Mouse (Mus musculus) midbrain, embryonic 13.5 days (tissue): ENCODE measurements at regions not wholly inside any gene's neighbourhood (a gene's known extent, or its start where the extent isn't known, plus 50 kb on each side); places are given as distances from the start of the nearest gene placed in this dataset.

Experiments
- ATAC-seq: fragments of 200-750 bp; cut with Nextera tagmentation; 2 replicates; pipeline ENCODE4 v1.8.0; 2017; ENCODE audit warnings: mild to moderate bottlenecking, moderate TSS enrichment, moderate library complexity
- H3K27ac ChIP-seq: fragments of 300-500 bp; sonication (generic); 2 replicates; pipeline ENCODE4 v1.5.1; 2015; ENCODE audit warnings: inconsistent platforms, mild to moderate bottlenecking, moderate library complexity
- H3K27me3 ChIP-seq: fragments of 300-500 bp; sonication (generic); 2 replicates; pipeline ENCODE4 v1.6.1; 2015; ENCODE audit warnings: mild to moderate bottlenecking, inconsistent platforms
- H3K36me3 ChIP-seq: fragments of 300-500 bp; sonication (generic); 2 replicates; pipeline ENCODE4 v1.6.1; 2015; ENCODE audit warnings: mild to moderate bottlenecking, inconsistent platforms
- H3K4me1 ChIP-seq: fragments of 300-500 bp; sonication (generic); replicated peaks from 2 replicates; pipeline ENCODE4 v1.6.1; 2015; ENCODE audit warnings: inconsistent platforms
- H3K4me2 ChIP-seq: fragments of 300-500 bp; sonication (generic); replicated peaks from 2 replicates; pipeline ENCODE4 v1.6.1; 2015; ENCODE audit warnings: moderate library complexity, mild to moderate bottlenecking, inconsistent platforms
- H3K4me3 ChIP-seq: fragments of 300-500 bp; sonication (generic); replicated peaks from 2 replicates; pipeline ENCODE4 v1.5.1; 2015; ENCODE audit warnings: mild to moderate bottlenecking, inconsistent platforms
- H3K9ac ChIP-seq: fragments of 300-500 bp; sonication (generic); replicated peaks from 2 replicates; pipeline ENCODE4 v1.6.1; 2015; ENCODE audit warnings: mild to moderate bottlenecking, inconsistent platforms
- H3K9me3 ChIP-seq: fragments of 300-500 bp; sonication (generic); 2 replicates; pipeline ENCODE4 v1.6.1; 2016; ENCODE audit warnings: mild to moderate bottlenecking, inconsistent platforms
- WGBS: fragments of 180-500 bp; shearing (Covaris S2); methylation state at CpG from one replicate; pipeline ENCODE4 v1.1.7; 2015; 5-methylcytosine and 5-hydroxymethylcytosine counted together

- no peak for ATAC-seq
- WGBS, result 66% methylated on average over 4 of the region's 4 CpGs
These were observed 61.6 kb upstream of the Runx3 start for GRCm38 (mm10) chr4:135058895-135059294.

GRCm38 (mm10) chr4:135061030-135061743 lies 59.3 kb upstream of the Runx3 start:
- 67% methylated on average over 4 of the region's 4 CpGs for WGBS
- Histone ChIP-seq H3K36me3 (no peaks in the 10 kb centered on the region), H3K4me1 (no peaks in the 10 kb centered on the region), H3K27ac (no peak overlapping the region), H3K4me3 (no peak overlapping the region), H3K4me2 (no peak overlapping the region), H3K9ac (no peak overlapping the region), H3K27me3 (no peaks in the 10 kb centered on the region), H3K9me3 (no peaks in the 10 kb centered on the region)
- ATAC-seq, result no peak

More at GRCm38 (mm10) chr4:135058895-135059294, 61.6 kb upstream of the Runx3 start:
- no peak overlapping the region for H3K9ac ChIP-seq
- H3K4me1 ChIP-seq, result no peaks in the 10 kb centered on the region
- no peak overlapping the region for H3K27ac ChIP-seq
- H3K27me3 ChIP-seq, result no peaks in the 10 kb centered on the region
- H3K4me3 ChIP-seq, result no peak overlapping the region
- H3K4me2 ChIP-seq, result no peak overlapping the region
- H3K36me3 ChIP-seq, result no peaks in the 10 kb centered on the region
- H3K9me3 ChIP-seq, result no peaks in the 10 kb centered on the region

GRCm38 (mm10) chr4:135066766-135067479 lies 53.5 kb upstream of the Runx3 start:
- no peak overlapping the region for H3K4me3 ChIP-seq
- H3K9me3 ChIP-seq, result no peaks in the 10 kb centered on the region
- no peaks in the 10 kb centered on the region for H3K4me1 ChIP-seq
- H3K9ac ChIP-seq, result no peak overlapping the region
- no peaks in the 10 kb centered on the region for H3K36me3 ChIP-seq
- no peak overlapping the region for H3K27ac ChIP-seq
- no peaks in the 10 kb centered on the region for H3K27me3 ChIP-seq
- H3K4me2 ChIP-seq, result no peak overlapping the region
- ATAC-seq, result 0 out of 2 replicates have a peak, but pooled peaks have one; percentile 40
- 10% methylated on average over 19 of the region's 19 CpGs for WGBS

- H3K4me2 ChIP-seq, result no peak overlapping the region
- H3K9ac ChIP-seq, result no peak overlapping the region
- 86% methylated on average over 7 of the region's 7 CpGs for WGBS
- no peaks in the 10 kb centered on the region for H3K9me3 ChIP-seq
- ATAC-seq, result no peak
- H3K4me3 ChIP-seq, result no peak overlapping the region
- H3K4me1 ChIP-seq, result no peaks in the 10 kb centered on the region
- H3K27ac ChIP-seq, result no peak overlapping the region
- no peaks in the 10 kb centered on the region for H3K27me3 ChIP-seq
- H3K36me3 ChIP-seq, result no peaks in the 10 kb centered on the region
These were observed 52.6 kb upstream of the Runx3 start for GRCm38 (mm10) chr4:135067805-135068204.

- no peaks in the 10 kb centered on the region for H3K36me3 ChIP-seq
- no peak overlapping the region for H3K4me3 ChIP-seq
- H3K4me1 ChIP-seq, result no peaks in the 10 kb centered on the region
- no peaks in the 10 kb centered on the region for H3K9me3 ChIP-seq
- H3K4me2 ChIP-seq, result no peak overlapping the region
- no peak for ATAC-seq
- H3K9ac ChIP-seq, result no peak overlapping the region
- 77% methylated on average over 18 of the region's 18 CpGs for WGBS
- H3K27me3 ChIP-seq, result no peaks in the 10 kb centered on the region
- no peak overlapping the region for H3K27ac ChIP-seq
These were observed 50.6 kb upstream of the Runx3 start for GRCm38 (mm10) chr4:135069818-135070217.
